Mouse (Mus musculus) kidney, adult 10 weeks (tissue): ENCODE data around the gene Wdr86. TPM values are rescaled to one million over a fixed set of nuclear protein-coding genes. Genes with fewer than 3 reads are reported as not detected.

Experiments
- polyA plus RNA-seq: library from polyadenylated mRNA; stranded (reverse); fragments of 350-450 nt; fragmentation: Illumina TruSeq; extraction: RNeasy Lipid Tissue Mini Kit (QIAGEN cat#74804); gene quantifications from one replicate; pipeline ENCODE4 v1.2.3, GENCODE M21; 2014; ENCODE audit warnings: low read depth, low replicate concordance

The Wdr86 gene
- polyA plus RNA-seq: 0.20 TPM

GRCm38 (mm10) chr5:24730488-24730871 is at the start of gene Wdr86:
TSS of gene Wdr86 (minus strand) at chr5:24730727.

GRCm38 (mm10) chr5:24757816-24758215 is 27.3 kb upstream of the Wdr86 start, which contains the start of gene Crygn:
TSS of gene Crygn (minus strand) at chr5:24758008.

GRCm38 (mm10) chr5:24685366-24686093 is 45.0 kb downstream of the Wdr86 start, which contains the start of gene Nub1:
TSS of gene Nub1 (plus strand) at chr5:24685532.

Other genes with a start within 250 kb of the Wdr86 start
- not detected for gene Gbx1, start 203.5 kb downstream of the Wdr86 start, polyA plus RNA-seq
- not detected for gene Asb10, start 189.7 kb downstream of the Wdr86 start, polyA plus RNA-seq
- not detected for gene 4931409K22Rik, start 173.9 kb downstream of the Wdr86 start, polyA plus RNA-seq
- 11.4 TPM for gene Abcf2, start 153.3 kb downstream of the Wdr86 start, polyA plus RNA-seq
- gene Chpf2, start 144.0 kb downstream of the Wdr86 start, polyA plus RNA-seq: 0.73 TPM
- 1.7 TPM for gene Smarcd3, start 106.3 kb downstream of the Wdr86 start, polyA plus RNA-seq
- gene Nub1, start 45.2 kb downstream of the Wdr86 start, polyA plus RNA-seq: 32.5 TPM
- gene Crygn, start 27.3 kb upstream of the Wdr86 start, polyA plus RNA-seq: not detected
- gene Rheb, start 111.9 kb upstream of the Wdr86 start, polyA plus RNA-seq: 439 TPM